Mouse (Mus musculus) lung, embryonic 14.5 days (tissue): Measurements from ENCODE around the gene Spen. TPM values are rescaled to one million over a fixed set of nuclear protein-coding genes. Genes with fewer than 3 reads are reported as not detected.

Experiments used
- ATAC-seq: fragments of 200-750 bp; cut with Nextera tagmentation; 2 replicates; pipeline ENCODE4 v1.8.0; 2017; ENCODE audit warnings: mild to moderate bottlenecking, moderate TSS enrichment, moderate library complexity; ENCODE audit not compliant: insufficient read depth
- DNase-seq: peaks from one replicate; pipeline ENCODE4 v3.0.0-alpha.2; 2015
- H3K27ac ChIP-seq: fragments of 300-500 bp; sonication (generic); 2 replicates; pipeline ENCODE4 v1.5.1; 2014; ENCODE audit warnings: low read depth, mild to moderate bottlenecking, moderate library complexity
- H3K27me3 ChIP-seq: fragments of 300-500 bp; sonication (generic); 2 replicates; pipeline ENCODE4 v1.6.1; 2014; ENCODE audit warnings: low read length, control low read depth; ENCODE audit not compliant: insufficient read depth
- H3K36me3 ChIP-seq: fragments of 300-500 bp; sonication (generic); 2 replicates; pipeline ENCODE4 v1.6.1; 2014; ENCODE audit warnings: control low read depth; ENCODE audit not compliant: insufficient read depth
- H3K4me1 ChIP-seq: fragments of 300-500 bp; sonication (generic); 2 replicates; pipeline ENCODE4 v1.6.1; 2014; ENCODE audit warnings: antibody characterized with exemption, control low read depth; ENCODE audit not compliant: insufficient read depth
- H3K4me2 ChIP-seq: fragments of 300-500 bp; sonication (generic); 2 replicates; pipeline ENCODE4 v1.6.1; 2014; ENCODE audit warnings: mild to moderate bottlenecking
- H3K4me3 ChIP-seq: fragments of 300-500 bp; sonication (generic); 2 replicates; pipeline ENCODE4 v1.5.1; 2014; ENCODE audit warnings: low read depth, low read length
- H3K9ac ChIP-seq: fragments of 300-500 bp; sonication (generic); 2 replicates; pipeline ENCODE4 v1.6.1; 2014
- H3K9me3 ChIP-seq: fragments of 300-500 bp; sonication (generic); 2 replicates; pipeline ENCODE4 v1.6.1; 2016; ENCODE audit warnings: low read depth, low read length, control low read depth
- CTCF ChIP-seq: IDR thresholded peaks from 2 replicates; pipeline ENCODE4 v1.5.1; 2016; ENCODE audit warnings: antibody characterized with exemption, low read depth
- WGBS: fragments of 180-500 bp; shearing (Covaris S2); extraction: QIAGEN DNeasy Blood & Tissue Kit; methylation state at CpG from one replicate; pipeline ENCODE4 v1.1.7; 2014; 5-methylcytosine and 5-hydroxymethylcytosine counted together
- polyA plus RNA-seq: library from polyadenylated mRNA; unstranded; fragments of >200 nt; fragmentation: Nextera tagmentation; extraction: Ambion mirVana; gene quantifications from 2 replicates; pipeline ENCODE4 v1.2.1, GENCODE M21; 2014

Gene Spen
- polyA plus RNA-seq, 1 experiment from 2014 or later: 15.4 TPM

- Histone ChIP-seq H3K9ac (no peak overlapping the region), H3K36me3 (peaks cover 98% of the 10 kb centered on the region), H3K4me3 (no peak overlapping the region), H3K4me2 (no peak overlapping the region), H3K9me3 (no peaks in the 10 kb centered on the region), H3K27me3 (no peaks in the 10 kb centered on the region), H3K4me1 (no peaks in the 10 kb centered on the region), H3K27ac (no peak overlapping the region)
- DNase-seq: no peak
- 82% methylated on average over 15 of the region's 15 CpGs for WGBS
- TF ChIP-seq CTCF: peak; percentile 14; the same call in 1 of the 2 replicates
- ATAC-seq: no peak
These were observed 71.4 kb downstream of the Spen start for GRCm38 (mm10) chr4:141466844-141467580.

- H3K36me3 ChIP-seq: peaks cover 93% of the 10 kb centered on the region
- no peaks in the 10 kb centered on the region for H3K9me3 ChIP-seq
- H3K27ac ChIP-seq: no peak overlapping the region
- H3K4me2 ChIP-seq: no peak overlapping the region
- ATAC-seq (no peak), DNase-seq (no peak)
- no peaks in the 10 kb centered on the region for H3K4me1 ChIP-seq
- no peak overlapping the region for H3K4me3 ChIP-seq
- no peaks in the 10 kb centered on the region for H3K27me3 ChIP-seq
- no peak overlapping the region for H3K9ac ChIP-seq
- WGBS: 88% methylated on average over 16 of the region's 16 CpGs
- no peak for TF ChIP-seq CTCF
These were observed 72.1 kb downstream of the Spen start for GRCm38 (mm10) chr4:141466289-141466795.

- TF ChIP-seq CTCF: no peak
- WGBS: 89% methylated on average over 34 of the region's 34 CpGs
- Histone ChIP-seq H3K36me3 (peaks cover 87% of the 10 kb centered on the region), H3K27me3 (no peaks in the 10 kb centered on the region), H3K4me1 (no peaks in the 10 kb centered on the region), H3K9me3 (no peaks in the 10 kb centered on the region), H3K4me3 (no peak overlapping the region), H3K9ac (no peak overlapping the region), H3K4me2 (no peak overlapping the region), H3K27ac (no peak overlapping the region)
- no peak for ATAC-seq
- no peak for DNase-seq
These were observed 72.7 kb downstream of the Spen start for GRCm38 (mm10) chr4:141465512-141466288.

- Histone ChIP-seq H3K9ac (no peak overlapping the region; the same call in 1 of the 2 replicates), H3K27ac (no peak overlapping the region), H3K4me3 (no peak overlapping the region), H3K27me3 (no peaks in the 10 kb centered on the region), H3K4me1 (no peaks in the 10 kb centered on the region), H3K36me3 (peaks cover 80% of the 10 kb centered on the region), H3K4me2 (no peak overlapping the region), H3K9me3 (no peaks in the 10 kb centered on the region)
- TF ChIP-seq CTCF: no peak
- DNase-seq: no peak
- WGBS: 74% methylated on average over 16 of the region's 16 CpGs
- ATAC-seq: no peak
These were observed 73.7 kb downstream of the Spen start for GRCm38 (mm10) chr4:141464722-141465121.

GRCm38 (mm10) chr4:141463472-141463871 lies 74.9 kb downstream of the Spen start:
- Histone ChIP-seq H3K36me3 (peaks cover 77% of the 10 kb centered on the region), H3K4me1 (no peaks in the 10 kb centered on the region), H3K27me3 (no peaks in the 10 kb centered on the region), H3K4me2 (no peak overlapping the region), H3K9ac (no peak overlapping the region), H3K4me3 (no peak overlapping the region), H3K27ac (no peak overlapping the region), H3K9me3 (no peaks in the 10 kb centered on the region)
- TF ChIP-seq CTCF: no peak
- 59% methylated on average over 12 of the region's 14 CpGs for WGBS
- ATAC-seq: no peak
- no peak for DNase-seq

- no peak for DNase-seq
- H3K9me3 ChIP-seq: no peaks in the 10 kb centered on the region
- H3K27ac ChIP-seq: no peak overlapping the region
- ATAC-seq: no peak
- 86% methylated on average over 12 of the region's 12 CpGs for WGBS
- no peak overlapping the region for H3K9ac ChIP-seq
- peaks cover 59% of the 10 kb centered on the region for H3K36me3 ChIP-seq
- TF ChIP-seq CTCF: no peak
- H3K4me1 ChIP-seq: 0 out of 2 replicates have a peak, but pooled peaks cover 5% of the 10 kb centered on the region
- no peaks in the 10 kb centered on the region for H3K27me3 ChIP-seq
- no peak overlapping the region for H3K4me2 ChIP-seq
- H3K4me3 ChIP-seq: no peak overlapping the region
These were observed 76.8 kb downstream of the Spen start for GRCm38 (mm10) chr4:141461576-141461975.

GRCm38 (mm10) chr4:141461088-141461487 lies 77.3 kb downstream of the Spen start:
- H3K27ac ChIP-seq: no peak overlapping the region
- WGBS: 64% methylated on average over 12 of the region's 12 CpGs
- no peak overlapping the region for H3K9ac ChIP-seq
- ATAC-seq: no peak
- H3K4me3 ChIP-seq: no peak overlapping the region
- DNase-seq: no peak
- H3K9me3 ChIP-seq: no peaks in the 10 kb centered on the region
- TF ChIP-seq CTCF: no peak
- H3K27me3 ChIP-seq: no peaks in the 10 kb centered on the region
- no peak overlapping the region for H3K4me2 ChIP-seq
- 0 out of 2 replicates have a peak, but pooled peaks cover 5% of the 10 kb centered on the region for H3K4me1 ChIP-seq
- H3K36me3 ChIP-seq: peaks cover 54% of the 10 kb centered on the region
